Mouse (Mus musculus): ENCODE measurements at regions not wholly inside any gene's neighbourhood (a gene's known extent, or its start where the extent isn't known, plus 50 kb on each side); places are given as distances from the start of the nearest gene placed in this dataset.

- TF ChIP-seq CTCF (IDR thresholded peaks at IDR 0.05; ENCODE audit: borderline replicate concordance, extremely low read depth, insufficient read depth, insufficient read length): no peak
- TF ChIP-seq POLR2A (IDR thresholded peaks at IDR 0.05; ENCODE audit: borderline replicate concordance, extremely low read depth, insufficient read depth, insufficient read length, poor library complexity, severe bottlenecking): no peak
Measured at GRCm38 (mm10) chr5:47336511-47336910, 646.4 kb upstream of the Slit2 start.

Measured in brain, embryonic 14.5 days (tissue).